Mouse (Mus musculus): Measurements from ENCODE around the gene Tex14. TPM values are rescaled to one million over a fixed set of nuclear protein-coding genes. Genes with fewer than 3 reads are reported as not detected.
"Not testable (repeated sequence)": the region's sequence is repeated elsewhere in the genome, so short reads cannot be mapped to it uniquely, and the experiment has no call there.

Tex14 gene
- total and polyA plus RNA-seq, 2 experiments from 2014 or later = 0.73 to 3.4 TPM

DNA sequence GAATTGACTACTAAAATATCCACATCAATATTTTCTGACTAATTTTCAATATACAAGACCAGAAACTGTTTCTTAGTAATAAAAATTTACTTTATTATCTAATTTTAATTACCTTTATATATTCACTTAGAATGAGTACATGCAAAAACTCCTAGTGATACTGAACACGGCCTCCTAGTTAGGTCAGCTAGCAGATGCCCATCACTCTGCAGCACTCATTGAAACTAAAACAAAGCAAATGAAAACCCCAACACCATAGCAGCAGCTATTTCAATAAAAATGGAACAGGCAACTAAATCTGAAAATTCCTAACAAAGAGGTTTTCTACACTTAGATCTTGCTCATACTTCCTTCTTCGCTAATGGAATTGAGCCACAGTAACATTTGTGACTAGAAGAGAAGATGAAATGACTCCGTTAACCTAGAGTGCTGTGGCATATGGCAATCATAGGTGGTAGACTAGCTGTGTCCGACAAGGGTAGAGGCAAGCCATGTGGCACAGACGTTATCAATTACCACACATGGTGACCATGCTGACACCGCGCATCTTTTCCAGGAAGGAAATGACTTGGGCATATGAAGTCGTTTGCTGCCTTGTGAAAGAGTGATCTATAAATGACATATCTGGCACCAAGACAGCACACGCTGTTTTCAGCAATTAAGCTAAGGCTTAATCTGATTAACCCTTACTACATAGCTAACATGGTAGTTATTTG lies 36.8 kb upstream of the Tex14 start:
- no peaks in the 10 kb centered on the region for H3K4me1 ChIP-seq (ENCODE audit: insufficient read depth, low read length)
- no peak overlapping the region for H3K27ac ChIP-seq
- no peaks in the 10 kb centered on the region for H3K36me3 ChIP-seq (ENCODE audit: insufficient read depth, low read length)
- H3K27me3 ChIP-seq (ENCODE audit: insufficient read depth, low read length) = no peaks in the 10 kb centered on the region; the same call in 1 of the 2 replicates
- 50% methylated on average over 9 of the region's 9 CpGs for WGBS
- H3K4me2 ChIP-seq (ENCODE audit: low read depth, low read length) = no peak overlapping the region
- H3K9ac ChIP-seq (replicated peaks; ENCODE audit: low read length) = no peak overlapping the region
- H3K9me3 ChIP-seq (ENCODE audit: low read length) = no peaks in the 10 kb centered on the region
- H3K4me3 ChIP-seq (ENCODE audit: low read length) = no peak overlapping the region
- no peak for TF ChIP-seq CTCF (IDR thresholded peaks at IDR 0.05; ENCODE audit: low read depth)
- peak; percentile 64 for DNase-seq (ENCODE audit: low spot score)
- ATAC-seq = peak; percentile 75; the same call in 1 of the 2 replicates

DNA sequence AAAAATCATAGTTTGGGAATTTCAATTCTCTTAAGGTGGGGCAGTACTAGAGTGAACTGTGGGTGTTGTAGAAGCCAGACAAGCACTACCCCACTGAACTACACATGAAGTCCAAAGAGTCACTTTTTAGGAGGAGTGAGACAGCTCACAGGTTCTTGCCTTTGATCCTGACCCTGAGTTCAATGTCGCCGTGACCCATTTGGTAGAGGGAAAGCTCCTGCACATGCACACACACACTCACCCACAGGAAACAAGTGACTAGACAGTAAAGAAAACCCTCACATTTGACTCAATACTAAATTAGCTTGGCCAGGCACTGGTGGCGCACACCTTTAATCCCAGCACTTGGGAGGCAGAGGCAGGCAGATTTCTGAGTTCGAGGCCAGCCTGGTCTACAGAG lies 20.3 kb upstream of the Tex14 start:
- no peak for TF ChIP-seq CTCF (IDR thresholded peaks at IDR 0.05; ENCODE audit: low read depth)
- Histone ChIP-seq H3K9ac (replicated peaks; ENCODE audit: low read length) (no peak overlapping the region), H3K4me1 (ENCODE audit: insufficient read depth, low read length) (no peaks in the 10 kb centered on the region), H3K4me2 (ENCODE audit: low read depth, low read length) (no peak overlapping the region), H3K27me3 (ENCODE audit: insufficient read depth, low read length) (no peaks in the 10 kb centered on the region), H3K27ac (no peak overlapping the region), H3K9me3 (ENCODE audit: low read length) (no peaks in the 10 kb centered on the region), H3K4me3 (ENCODE audit: low read length) (no peak overlapping the region), H3K36me3 (ENCODE audit: insufficient read depth, low read length) (no peaks in the 10 kb centered on the region)
- WGBS = 100% methylated on average over 4 of the region's 4 CpGs
- ATAC-seq = no peak
- DNase-seq (ENCODE audit: low spot score) = no peak

DNA sequence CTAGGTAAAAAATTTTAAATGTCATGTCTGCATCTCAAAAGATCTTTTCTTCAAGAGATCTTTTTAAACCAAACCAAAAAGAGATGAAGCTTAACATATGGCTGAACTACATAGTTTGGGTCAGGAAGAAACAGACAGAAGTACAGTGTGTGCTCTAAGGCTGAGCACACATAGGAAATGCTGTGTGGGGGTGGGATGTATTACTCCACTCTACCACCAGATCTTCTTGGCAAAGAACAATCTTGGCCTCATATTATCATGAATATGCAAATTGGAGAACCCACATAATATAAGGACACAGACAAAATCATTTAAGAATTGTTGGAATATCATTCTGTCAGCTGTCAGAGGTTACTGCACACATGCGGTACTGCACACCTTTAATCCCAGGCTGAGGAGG lies 19.2 kb upstream of the Tex14 start:
- H3K4me1 ChIP-seq (ENCODE audit: insufficient read depth, low read length) = no peaks in the 10 kb centered on the region
- WGBS = 97% methylated on average over 1 of the region's 1 CpGs
- ATAC-seq = no peak

DNA sequence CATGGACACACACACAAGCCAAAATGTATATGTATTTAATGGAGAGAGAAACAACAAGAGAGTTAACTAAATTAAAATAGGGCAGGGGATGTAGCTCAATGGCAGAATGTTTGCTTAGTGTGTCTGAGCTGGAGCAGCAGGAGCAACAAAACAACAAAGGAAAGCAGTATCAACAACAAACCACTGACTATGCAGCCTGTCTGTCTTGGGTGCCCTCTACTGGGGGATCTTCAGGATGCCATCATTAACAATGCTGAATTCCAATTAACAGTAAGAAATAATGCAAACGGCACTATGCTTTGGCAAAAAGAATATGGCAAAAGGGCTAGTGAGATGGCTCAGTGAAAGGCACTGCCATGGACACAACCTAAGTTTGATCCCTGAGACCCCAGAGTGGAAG lies 11.0 kb upstream of the Tex14 start:
- Histone ChIP-seq H3K36me3 (ENCODE audit: insufficient read depth, low read length) (no peaks in the 10 kb centered on the region), H3K27ac (no peak overlapping the region), H3K4me2 (ENCODE audit: low read depth, low read length) (no peak overlapping the region), H3K4me1 (ENCODE audit: insufficient read depth, low read length) (no peaks in the 10 kb centered on the region), H3K9me3 (ENCODE audit: low read length) (no peaks in the 10 kb centered on the region), H3K4me3 (ENCODE audit: low read length) (no peak overlapping the region), H3K27me3 (ENCODE audit: insufficient read depth, low read length) (no peaks in the 10 kb centered on the region), H3K9ac (replicated peaks; ENCODE audit: low read length) (no peak overlapping the region)
- WGBS = 24% methylated on average over 1 of the region's 1 CpGs
- peak; percentile 87 for TF ChIP-seq CTCF (IDR thresholded peaks at IDR 0.05; ENCODE audit: low read depth)
- ATAC-seq (no peak), DNase-seq (ENCODE audit: low spot score) (peak; percentile 75)

More for the DNA sequence above, 19.2 kb upstream of the Tex14 start:
- no peak overlapping the region for H3K4me3 ChIP-seq (ENCODE audit: low read length)
- no peaks in the 10 kb centered on the region for H3K36me3 ChIP-seq (ENCODE audit: insufficient read depth, low read length)
- no peak for DNase-seq (ENCODE audit: low spot score)
- no peak for TF ChIP-seq CTCF (IDR thresholded peaks at IDR 0.05; ENCODE audit: low read depth)
- H3K27me3 ChIP-seq (ENCODE audit: insufficient read depth, low read length) = no peaks in the 10 kb centered on the region
- H3K9ac ChIP-seq (replicated peaks; ENCODE audit: low read length) = no peak overlapping the region
- H3K27ac ChIP-seq = no peak overlapping the region
- H3K4me2 ChIP-seq (ENCODE audit: low read depth, low read length) = no peak overlapping the region
- no peaks in the 10 kb centered on the region for H3K9me3 ChIP-seq (ENCODE audit: low read length)

DNA sequence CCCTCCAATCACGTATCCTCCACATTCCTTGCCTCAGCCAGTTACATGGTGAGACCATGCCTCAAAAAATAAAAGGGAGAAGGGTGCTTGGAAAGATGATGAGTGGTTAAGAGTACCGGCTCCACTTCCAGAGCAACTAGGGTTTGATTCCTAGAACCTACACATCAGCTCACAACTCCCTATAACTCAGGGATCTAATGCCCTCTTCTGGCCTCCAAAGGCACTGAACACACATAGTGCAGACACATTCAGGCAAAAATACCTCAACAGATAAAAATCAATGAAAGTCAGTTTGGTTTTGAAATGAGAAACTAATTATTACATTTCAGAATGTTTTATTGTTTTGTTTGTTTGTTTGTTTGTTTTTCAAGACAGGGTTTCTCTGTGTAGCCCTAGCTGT lies 6.5 kb upstream of the Tex14 start:
- Histone ChIP-seq H3K9ac (replicated peaks; ENCODE audit: low read length) (no peak overlapping the region), H3K4me3 (ENCODE audit: low read length) (no peak overlapping the region), H3K4me1 (ENCODE audit: insufficient read depth, low read length) (no peaks in the 10 kb centered on the region), H3K9me3 (ENCODE audit: low read length) (no peaks in the 10 kb centered on the region), H3K4me2 (ENCODE audit: low read depth, low read length) (no peak overlapping the region), H3K27me3 (ENCODE audit: insufficient read depth, low read length) (no peaks in the 10 kb centered on the region), H3K27ac (no peak overlapping the region), H3K36me3 (ENCODE audit: insufficient read depth, low read length) (no peaks in the 10 kb centered on the region)
- WGBS = 93% methylated on average over 2 of the region's 2 CpGs
- TF ChIP-seq CTCF (IDR thresholded peaks at IDR 0.05; ENCODE audit: low read depth) = peak; percentile 21
- no peak for ATAC-seq
- DNase-seq (ENCODE audit: low spot score) = no peak

DNA sequence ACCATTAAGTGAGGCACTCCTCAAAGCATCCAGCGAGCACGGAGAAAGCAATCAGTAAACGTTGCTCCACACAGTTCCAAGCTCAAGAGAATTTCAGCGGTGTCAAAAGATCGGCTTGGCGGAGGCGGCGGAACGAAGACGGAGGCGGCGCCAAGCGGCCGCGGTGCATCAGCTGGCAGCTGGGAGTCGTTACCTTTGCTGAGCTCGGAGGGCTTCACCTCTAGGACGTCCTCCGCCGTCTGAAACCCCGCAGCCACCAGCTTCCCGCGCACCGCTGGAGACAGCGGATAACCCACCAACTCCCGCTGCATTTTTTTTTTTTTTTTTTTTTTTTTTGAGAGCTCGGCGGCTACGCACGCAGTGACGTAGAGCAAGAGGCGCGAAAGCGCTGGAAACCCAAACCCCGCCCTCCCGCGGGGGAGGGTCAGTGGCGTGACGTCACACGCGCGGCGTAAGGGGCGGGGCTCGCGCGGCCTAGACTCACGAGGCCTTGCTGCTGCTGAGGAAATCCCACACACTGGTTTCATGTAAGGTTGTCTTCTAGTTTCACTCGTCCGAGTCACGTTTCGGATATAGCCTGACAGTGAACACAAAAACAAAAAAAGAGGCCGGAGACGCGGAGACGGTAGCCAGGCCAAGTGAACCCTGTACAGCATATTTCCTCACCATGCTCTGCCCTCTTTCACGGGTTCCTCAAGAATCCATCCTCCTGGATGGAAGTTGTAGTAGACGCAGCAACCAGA lies 583 bp upstream of the Tex14 start:
- Histone ChIP-seq H3K4me2 (ENCODE audit: low read depth, low read length) (peak overlapping the region; percentile 63), H3K27ac (peak overlapping the region; percentile 88), H3K9me3 (ENCODE audit: low read length) (no peaks in the 10 kb centered on the region), H3K4me1 (ENCODE audit: insufficient read depth, low read length) (no peaks in the 10 kb centered on the region), H3K36me3 (ENCODE audit: insufficient read depth, low read length) (no peaks in the 10 kb centered on the region), H3K4me3 (ENCODE audit: low read length) (peak overlapping the region; percentile 69), H3K27me3 (ENCODE audit: insufficient read depth, low read length) (no peaks in the 10 kb centered on the region), H3K9ac (replicated peaks; ENCODE audit: low read length) (peak overlapping the region; percentile 73)
- peak; percentile 32 for TF ChIP-seq CTCF (IDR thresholded peaks at IDR 0.05; ENCODE audit: low read depth)
- ATAC-seq = peak; percentile 99
- peak; percentile 98 for DNase-seq (ENCODE audit: low spot score)
- WGBS = 2% methylated on average over 58 of the region's 58 CpGs

DNA sequence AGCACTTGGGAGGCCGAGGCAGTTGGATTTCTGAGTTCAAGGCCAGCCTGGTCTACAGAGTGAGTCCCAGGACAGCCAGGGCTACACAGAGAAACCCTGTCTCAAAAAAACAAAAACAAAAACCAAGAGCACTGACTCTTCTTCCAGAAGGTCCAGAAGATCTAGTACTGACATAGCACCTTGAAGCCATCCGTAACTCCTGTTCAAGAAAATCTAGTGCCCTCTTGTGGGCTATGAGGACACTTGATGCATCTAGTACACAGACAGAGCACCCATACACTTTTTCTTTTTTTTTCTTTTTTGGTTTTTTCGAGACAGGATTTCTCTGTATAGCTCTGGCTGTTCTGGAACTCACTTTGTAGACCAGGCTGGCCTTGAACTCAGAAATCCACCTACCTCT lies 8.5 kb downstream of the Tex14 start:
- H3K27ac ChIP-seq; H3K9ac ChIP-seq (replicated peaks; ENCODE audit: low read length); H3K4me3 ChIP-seq (ENCODE audit: low read length); H3K36me3 ChIP-seq (ENCODE audit: insufficient read depth, low read length); H3K4me2 ChIP-seq (ENCODE audit: low read depth, low read length); H3K9me3 ChIP-seq (ENCODE audit: low read length); H3K27me3 ChIP-seq (ENCODE audit: insufficient read depth, low read length); H3K4me1 ChIP-seq (ENCODE audit: insufficient read depth, low read length); ATAC-seq: not testable (repeated sequence)
- TF ChIP-seq CTCF (IDR thresholded peaks at IDR 0.05; ENCODE audit: low read depth) = peak; percentile 57
- WGBS = 58% methylated on average over 3 of the region's 3 CpGs
- DNase-seq (ENCODE audit: low spot score) = peak; percentile 62

Measured in hindbrain, postnatal 0 days (tissue).